Mouse (Mus musculus) erythroblast, embryonic 14.5 days (primary cell): Measurements from ENCODE around the gene Bnc1. TPM values are rescaled to one million over a fixed set of nuclear protein-coding genes. Genes with fewer than 3 reads are reported as not detected.

Source experiments
- H3K27me3 ChIP-seq: 2 replicates; pipeline ENCODE4 v1.6.1; 2012; ENCODE audit warnings: inconsistent platforms; ENCODE audit not compliant: control insufficient read depth
- H3K36me3 ChIP-seq: 2 replicates; pipeline ENCODE4 v1.6.1; 2012; ENCODE audit warnings: mild to moderate bottlenecking, inconsistent platforms; ENCODE audit not compliant: control insufficient read depth
- H3K4me1 ChIP-seq: 2 replicates; pipeline ENCODE4 v1.6.1; 2012; ENCODE audit warnings: inconsistent platforms; ENCODE audit not compliant: control insufficient read depth
- H3K4me3 ChIP-seq: replicated peaks from 2 replicates; pipeline ENCODE3; 2012; ENCODE audit warnings: moderate library complexity, mild to moderate bottlenecking, inconsistent platforms
- H3K9me3 ChIP-seq: 2 replicates; pipeline ENCODE4 v1.6.1; 2012; ENCODE audit warnings: low read length, inconsistent platforms, mixed read lengths; ENCODE audit not compliant: control insufficient read depth
- GATA1 ChIP-seq: IDR thresholded peaks from 2 replicates; pipeline ENCODE4 v1.6.1; 2012; ENCODE audit warnings: low read length, inconsistent platforms, mixed read lengths
- TAL1 ChIP-seq: IDR thresholded peaks from 3 replicates; pipeline ENCODE4 v1.6.1; 2012; ENCODE audit warnings: low read length, inconsistent platforms, mixed read lengths
- polyA plus RNA-seq: library from polyadenylated mRNA; stranded (reverse); fragments of >175 nt; gene quantifications from 2 replicates; pipeline ENCODE4 v1.2.3, GENCODE M21; 2012

The Bnc1 gene
- 0.01 TPM in 1 of 2 replicates, not detected in the other for polyA plus RNA-seq

DNA sequence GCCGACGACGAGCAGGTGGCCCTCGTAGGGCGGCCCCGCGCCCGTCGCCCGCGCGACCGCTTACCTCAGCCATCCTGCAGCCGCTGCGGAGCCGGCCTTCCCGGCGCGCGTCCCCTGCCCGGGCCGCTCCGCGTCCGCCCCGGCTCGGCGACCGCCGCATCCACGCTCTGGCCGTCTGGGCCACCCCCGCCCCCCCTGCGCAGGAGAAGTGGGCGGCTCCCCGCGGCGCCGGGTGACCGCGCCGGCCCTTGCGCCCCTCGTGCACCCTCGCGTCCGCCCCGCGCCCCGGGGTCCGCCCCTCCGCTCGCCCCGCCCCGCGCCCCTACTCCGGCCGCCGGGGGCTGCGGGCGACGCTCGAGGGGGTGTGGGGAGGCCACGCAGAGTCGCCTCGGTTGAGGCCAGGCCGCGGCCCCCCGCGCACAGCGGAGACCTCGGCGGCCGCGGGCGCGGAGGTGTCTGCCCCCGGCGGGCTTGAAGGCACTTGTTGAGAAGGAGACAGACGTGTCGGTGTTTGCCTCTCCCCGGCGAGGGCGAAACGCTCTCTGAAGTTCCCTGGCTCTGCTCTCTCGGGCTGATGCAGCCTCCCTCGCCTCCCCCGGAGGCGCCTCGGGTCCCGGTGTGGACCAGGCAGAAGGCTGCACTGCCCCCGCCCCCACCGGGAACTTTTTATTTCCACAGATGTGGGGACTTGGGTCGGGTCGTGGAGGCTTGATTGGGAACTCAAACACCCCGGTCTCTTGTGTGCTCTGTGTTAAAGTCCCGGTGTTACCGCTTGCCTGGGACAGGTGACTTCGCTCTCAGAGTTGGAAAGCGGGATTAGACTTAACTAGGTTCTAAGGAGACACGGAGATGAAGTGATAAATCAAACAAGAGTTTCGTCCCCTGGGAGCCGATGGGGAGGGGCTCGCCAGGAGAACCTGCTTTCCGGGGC is at the start of gene Bnc1:
Gene Bnc1, minus strand, starts transcription at position 162 of the 931 bp plus-strand sequence.
- Histone ChIP-seq H3K9me3 (no peaks in the 10 kb centered on the region), H3K4me3 (no peak within 1 kb of the TSS), H3K4me1 (no peaks in the 10 kb centered on the region), H3K27me3 (peaks cover 83% of the 10 kb centered on the region), H3K36me3 (no peaks in the 10 kb centered on the region)
- no peak for TF ChIP-seq GATA1
- TF ChIP-seq TAL1: no peak

GRCm38 (mm10) chr7:82033347-82033746 is 41.3 kb upstream of the Bnc1 start:
- Histone ChIP-seq H3K27me3 (no peaks in the 10 kb centered on the region), H3K4me3 (no peak overlapping the region), H3K4me1 (no peaks in the 10 kb centered on the region), H3K36me3 (no peaks in the 10 kb centered on the region), H3K9me3 (no peaks in the 10 kb centered on the region)
- no peak for TF ChIP-seq TAL1
- no peak for TF ChIP-seq GATA1

- no peaks in the 10 kb centered on the region for H3K27me3 ChIP-seq
- TF ChIP-seq TAL1: no peak
- H3K4me1 ChIP-seq: no peaks in the 10 kb centered on the region
- no peaks in the 10 kb centered on the region for H3K9me3 ChIP-seq
- no peak overlapping the region for H3K4me3 ChIP-seq
- no peaks in the 10 kb centered on the region for H3K36me3 ChIP-seq
These were observed 37.6 kb upstream of the Bnc1 start for GRCm38 (mm10) chr7:82029666-82030065.

DNA sequence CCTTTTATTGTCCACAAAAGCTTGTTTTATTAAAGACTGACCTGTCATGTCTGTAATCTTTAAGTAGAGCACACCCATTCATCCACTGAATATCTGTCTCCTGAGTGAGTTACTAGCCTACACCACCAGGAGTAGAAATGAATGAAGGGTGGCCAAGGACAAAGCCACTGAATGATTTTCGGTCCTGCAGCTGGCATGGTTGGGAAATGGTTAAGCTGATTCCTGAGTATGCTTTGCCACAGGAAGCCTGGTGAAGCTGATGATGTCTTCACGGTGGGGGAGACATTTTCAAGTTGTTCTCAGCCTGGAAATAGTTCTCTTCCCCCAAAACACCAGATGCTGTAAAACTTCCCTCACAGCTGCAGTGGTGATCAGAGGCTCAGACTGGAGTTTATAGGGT is 33.7 kb upstream of the Bnc1 start:
- no peak for TF ChIP-seq GATA1
- no peak overlapping the region for H3K4me3 ChIP-seq
- no peaks in the 10 kb centered on the region for H3K9me3 ChIP-seq
- H3K4me1 ChIP-seq: no peaks in the 10 kb centered on the region
- no peaks in the 10 kb centered on the region for H3K36me3 ChIP-seq
- H3K27me3 ChIP-seq: no peaks in the 10 kb centered on the region

DNA sequence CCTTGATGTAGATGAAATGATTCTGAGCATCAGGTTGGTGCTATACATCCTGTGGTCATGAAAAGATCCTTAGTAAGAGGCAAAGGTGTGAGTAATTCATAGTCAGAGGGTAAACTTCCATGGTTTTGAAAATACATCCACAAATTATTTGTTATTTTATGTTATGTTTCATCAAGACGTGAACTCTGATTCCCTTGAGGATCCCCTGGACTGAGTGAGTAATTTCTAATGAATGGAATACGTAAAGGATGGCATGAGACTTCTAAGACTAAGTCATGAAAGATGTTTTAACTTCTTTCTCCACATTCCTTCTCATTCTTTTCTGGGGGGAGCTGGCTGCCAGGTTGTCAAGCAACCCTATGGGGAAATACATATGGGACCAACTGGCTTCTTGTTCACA is 31.6 kb upstream of the Bnc1 start:
- H3K36me3 ChIP-seq: no peaks in the 10 kb centered on the region

GRCm38 (mm10) chr7:82022404-82022803 is 30.3 kb upstream of the Bnc1 start:
- Histone ChIP-seq H3K27me3 (peaks cover under 1% of the 10 kb centered on the region; the same call in 1 of the 2 replicates), H3K4me1 (no peaks in the 10 kb centered on the region), H3K4me3 (no peak overlapping the region), H3K36me3 (no peaks in the 10 kb centered on the region), H3K9me3 (no peaks in the 10 kb centered on the region)
- TF ChIP-seq TAL1 (no peak), GATA1 (no peak)

More for the DNA sequence above, 31.6 kb upstream of the Bnc1 start:
- Histone ChIP-seq H3K4me1 (no peaks in the 10 kb centered on the region), H3K4me3 (no peak overlapping the region), H3K27me3 (no peaks in the 10 kb centered on the region), H3K9me3 (no peaks in the 10 kb centered on the region)
- TF ChIP-seq GATA1 (no peak), TAL1 (no peak)

GRCm38 (mm10) chr7:82018031-82018430 is 25.9 kb upstream of the Bnc1 start:
- Histone ChIP-seq H3K27me3 (peaks cover 16% of the 10 kb centered on the region), H3K4me3 (no peak overlapping the region), H3K4me1 (no peaks in the 10 kb centered on the region), H3K9me3 (no peaks in the 10 kb centered on the region), H3K36me3 (no peaks in the 10 kb centered on the region)
- no peak for TF ChIP-seq TAL1
- TF ChIP-seq GATA1: no peak

DNA sequence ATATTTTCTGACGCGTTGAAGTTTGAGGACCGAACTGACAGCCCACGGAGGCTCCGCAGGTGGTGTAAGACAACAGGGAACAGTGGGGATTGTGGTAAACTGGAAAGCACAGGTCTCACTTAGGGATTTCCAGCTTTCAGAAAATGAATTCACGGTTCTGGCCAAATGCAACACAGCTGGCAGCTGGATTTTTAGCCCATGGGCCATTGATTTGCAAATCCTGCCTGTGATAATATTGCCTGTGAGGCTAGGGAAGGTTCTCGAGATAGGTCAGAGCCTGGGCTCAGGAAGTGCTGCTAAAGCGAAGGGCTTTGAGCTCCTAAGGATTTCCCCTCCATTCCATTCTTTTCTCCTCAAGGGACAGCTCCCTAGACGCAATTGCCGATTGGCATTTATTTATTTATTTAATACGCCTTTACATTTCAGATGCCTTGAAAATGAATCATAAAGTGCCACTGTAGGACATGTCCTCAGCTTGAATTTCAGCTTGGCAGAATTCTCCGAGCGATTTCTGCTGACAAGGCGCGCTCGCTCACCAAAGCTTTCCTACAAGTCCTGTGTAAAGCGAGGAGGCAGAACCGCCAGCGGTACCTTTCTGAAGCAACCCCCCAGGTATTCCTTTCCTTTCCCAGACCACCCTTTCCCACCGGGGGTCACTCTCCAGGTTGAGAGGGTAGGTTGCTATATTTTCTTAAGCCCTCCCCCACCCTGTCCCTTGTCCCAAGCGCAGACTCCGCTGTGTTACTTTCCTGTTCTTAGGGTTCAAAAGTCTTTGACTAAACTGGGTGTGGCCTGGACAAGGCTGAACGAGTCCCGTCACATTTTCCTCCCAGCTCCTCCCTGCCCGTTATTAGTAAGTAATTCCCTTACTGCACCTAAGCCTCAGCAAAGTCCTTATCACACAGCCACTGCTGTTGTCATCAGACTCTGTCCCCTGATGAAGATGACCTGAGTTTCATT is 24.9 kb upstream of the Bnc1 start:
- Histone ChIP-seq H3K36me3 (no peaks in the 10 kb centered on the region), H3K4me1 (no peaks in the 10 kb centered on the region)
- TF ChIP-seq TAL1: no peak
- no peak for TF ChIP-seq GATA1

DNA sequence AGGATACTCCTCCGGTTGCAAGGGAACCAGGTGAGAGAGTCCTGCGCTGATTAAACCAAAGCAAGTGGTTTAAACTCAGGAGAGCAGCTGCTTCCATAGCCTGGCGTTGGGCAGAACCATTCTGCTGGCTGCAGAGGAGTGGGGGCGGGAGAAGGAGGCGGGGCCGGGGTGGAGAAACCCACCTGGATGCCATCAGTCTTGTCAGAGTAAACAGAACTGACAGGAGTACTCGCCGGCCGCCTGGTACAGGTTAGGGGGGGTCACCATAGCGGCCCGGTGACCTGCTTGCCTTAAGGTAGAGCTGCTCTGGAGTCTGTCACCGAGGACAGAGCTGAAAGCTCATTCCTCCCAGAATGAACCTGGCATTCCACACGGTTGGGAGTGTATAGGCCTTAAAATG is 20.4 kb upstream of the Bnc1 start:
- no peaks in the 10 kb centered on the region for H3K36me3 ChIP-seq
- no peak overlapping the region for H3K4me3 ChIP-seq
- no peak for TF ChIP-seq GATA1
- TF ChIP-seq TAL1: no peak
- H3K27me3 ChIP-seq: peaks cover 27% of the 10 kb centered on the region
- no peaks in the 10 kb centered on the region for H3K9me3 ChIP-seq
- no peaks in the 10 kb centered on the region for H3K4me1 ChIP-seq

More for the DNA sequence above, 24.9 kb upstream of the Bnc1 start:
- no peaks in the 10 kb centered on the region for H3K9me3 ChIP-seq
- H3K27me3 ChIP-seq: peaks cover 22% of the 10 kb centered on the region
- no peak overlapping the region for H3K4me3 ChIP-seq
